Mouse (Mus musculus): ENCODE results near the gene Igf1r.

- TF ChIP-seq MAX (IDR thresholded peaks at IDR 0.05) (no peak), USF1 (IDR thresholded peaks at IDR 0.05; ENCODE audit: low read depth) (no peak), CTCF (IDR thresholded peaks at IDR 0.05; ENCODE audit: control insufficient read depth, insufficient read depth, insufficient read length) (no peak), MYOG (IDR thresholded peaks at IDR 0.05; ENCODE audit: control insufficient read depth, extremely low read depth, insufficient read length) (no peak)
Measured at GRCm38 (mm10) chr7:68064120-68064519, 111.5 kb downstream of the Igf1r start.
